Mouse (Mus musculus) left cerebral cortex, postnatal 25 days (tissue): Measurements from ENCODE around the gene Gm6460. TPM values are rescaled to one million over a fixed set of nuclear protein-coding genes. Genes with fewer than 3 reads are reported as not detected.
"Not testable (repeated sequence)": the region's sequence is repeated elsewhere in the genome, so short reads cannot be mapped to it uniquely, and the experiment has no call there.

Source experiments
- DNase-seq, 2 experiments: peaks; one replicate each; pipeline ENCODE4 v3.0.0; 2022; ENCODE audit warnings: low spot score in 2 of 2, mixed read lengths in 1 of 2
- intact Hi-C: fragments of 180-260 bp; cut with DNase I; formaldehyde crosslinking; loops from one replicate; pipeline ENCODE4 v1.15.1; 2025
- total RNA-seq, 2 experiments: library from RNA; stranded (reverse); gene quantifications; 2 replicates each; pipeline ENCODE4 v1.2.3; 2021

Gm6460 gene
- total RNA-seq: not detected

DNA sequence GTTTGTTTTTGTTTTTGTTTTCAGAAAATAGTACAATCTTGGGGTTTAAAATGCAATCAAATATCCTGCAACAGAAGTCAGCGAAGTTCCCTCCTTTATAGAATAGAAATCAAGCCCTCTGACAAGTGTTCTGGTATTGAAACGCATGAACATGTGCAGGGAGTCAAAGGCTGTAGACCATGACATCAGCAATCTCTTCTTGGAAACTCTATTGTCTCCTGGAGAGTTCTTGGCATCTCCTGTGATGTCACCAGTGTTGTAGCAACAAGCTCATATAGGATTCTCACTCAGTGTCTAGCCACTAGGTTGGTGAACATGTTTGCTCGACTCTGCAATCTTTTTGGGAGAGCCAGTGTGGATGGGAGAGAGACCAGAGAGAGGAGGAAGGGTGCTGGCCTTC is at the start of gene Gm6460:
Gm6460 (plus strand) TSS at position 301 of the 400 bp plus-strand sequence.
- DNase-seq, intact Hi-C loops: not testable (repeated sequence)

Other genes with a start within 250 kb of the Gm6460 start
- gene Gm8897, start 178.5 kb upstream of the Gm6460 start, total RNA-seq: not detected
- gene Gm8906, start 92.2 kb upstream of the Gm6460 start, total RNA-seq: not detected
- not detected for gene Gm8922, start 87.0 kb downstream of the Gm6460 start, total RNA-seq
- not detected for gene Gm8926, start 175.6 kb downstream of the Gm6460 start, total RNA-seq